Mouse (Mus musculus) liver, adult 2 months (tissue): ENCODE results near the gene Igf2bp3. TPM values are rescaled to one million over a fixed set of nuclear protein-coding genes. Genes with fewer than 3 reads are reported as not detected.

Source experiments
- DNase-seq: peaks from one replicate; pipeline ENCODE4 v3.0.0-alpha.2; 2011; ENCODE audit warnings: low read depth, low spot score; ENCODE audit errors: extremely low read depth
- H3K27ac ChIP-seq: fragments of 200-500 bp; replicated peaks from 2 replicates; pipeline ENCODE4 v1.5.1; 2012; ENCODE audit warnings: low read depth, mild to moderate bottlenecking, control low read depth, inconsistent platforms, low read length; ENCODE audit not compliant: insufficient read depth
- H3K27me3 ChIP-seq: fragments of 200-500 bp; 2 replicates; pipeline ENCODE4 v1.6.1; 2012; ENCODE audit warnings: mild to moderate bottlenecking, moderate library complexity, low read length, inconsistent platforms; ENCODE audit not compliant: control insufficient read depth, insufficient read depth
- H3K36me3 ChIP-seq: fragments of 200-500 bp; 2 replicates; pipeline ENCODE4 v1.6.1; 2012; ENCODE audit warnings: low read length, inconsistent platforms; ENCODE audit not compliant: control insufficient read depth, insufficient read depth
- H3K4me1 ChIP-seq: fragments of 200-500 bp; 2 replicates; pipeline ENCODE4 v1.6.1; 2011; ENCODE audit warnings: low read length; ENCODE audit not compliant: control insufficient read depth, insufficient read depth
- H3K4me3 ChIP-seq: fragments of 200-500 bp; 2 replicates; pipeline ENCODE4 v1.5.1; 2011; ENCODE audit warnings: low read depth, mild to moderate bottlenecking, control low read depth, low read length, moderate library complexity; ENCODE audit not compliant: insufficient read depth
- H3K79me2 ChIP-seq: fragments of 200-500 bp; 2 replicates; pipeline ENCODE4 v1.6.1; 2012; ENCODE audit warnings: inconsistent platforms, mild to moderate bottlenecking, low read length, moderate library complexity; ENCODE audit not compliant: control insufficient read depth, insufficient read depth
- H3K9ac ChIP-seq: fragments of 200-500 bp; 2 replicates; pipeline ENCODE4 v1.6.1; 2012; ENCODE audit warnings: low read depth, mild to moderate bottlenecking, control low read depth, inconsistent platforms, low read length
- CTCF ChIP-seq: fragments of 200-500 bp; IDR thresholded peaks from 2 replicates; pipeline ENCODE4 v1.5.1; 2011; ENCODE audit warnings: low read depth, low read length, control low read depth
- POLR2A ChIP-seq: fragments of 200-500 bp; IDR thresholded peaks from 2 replicates; pipeline ENCODE4 v1.6.1; 2011; ENCODE audit warnings: low read length, control low read depth; ENCODE audit not compliant: insufficient read depth; ENCODE audit errors: extremely low read depth
- WGBS: fragments of 180-500 bp; shearing (Covaris S2); methylation state at CpG from one replicate; pipeline ENCODE4 v1.1.7; 2018; 5-methylcytosine and 5-hydroxymethylcytosine counted together
- polyA plus RNA-seq: library from polyadenylated mRNA; depleted of rRNA; stranded (reverse); fragments of >200 nt; gene quantifications from 2 replicates; pipeline ENCODE4 v1.2.3, GENCODE M21; 2012
- total RNA-seq: library from RNA; depleted of rRNA; stranded (reverse); fragments of >200 nt; gene quantifications from 2 replicates; pipeline ENCODE4 v1.2.3, GENCODE M21; 2014

Igf2bp3 gene
- total and polyA plus RNA-seq, 2 experiments, result 0.21 to 0.46 TPM

DNA sequence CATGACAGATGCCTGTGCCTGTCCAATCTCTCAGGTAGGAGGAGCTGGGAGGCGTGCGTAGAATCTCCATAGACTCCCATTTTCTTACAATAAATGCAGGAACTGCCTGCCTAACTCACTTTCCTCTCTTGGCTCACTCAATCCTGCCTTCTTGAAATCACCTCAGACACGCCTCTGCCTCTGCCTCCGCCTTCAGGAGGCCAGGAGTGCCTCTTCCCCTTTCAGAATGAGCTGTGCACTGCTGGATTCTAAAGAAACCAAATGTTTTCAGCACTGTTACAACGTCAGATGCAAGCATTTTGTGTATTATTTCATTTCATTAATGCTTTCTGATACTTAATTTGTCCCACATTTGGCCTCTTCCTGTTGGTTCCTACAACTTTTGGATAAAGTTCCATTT, 38.7 kb downstream of the Igf2bp3 start:
- Histone ChIP-seq H3K79me2 (no peaks in the 10 kb centered on the region; the same call in 1 of the 2 replicates), H3K36me3 (no peaks in the 10 kb centered on the region), H3K27ac (no peak overlapping the region), H3K4me3 (no peak overlapping the region), H3K9ac (no peak overlapping the region), H3K27me3 (no peaks in the 10 kb centered on the region), H3K4me1 (peaks cover 2% of the 10 kb centered on the region; the same call in 1 of the 2 replicates)
- TF ChIP-seq CTCF (no peak), POLR2A (no peak)
- no peak for DNase-seq
- WGBS, result 91% methylated on average over 5 of the region's 5 CpGs

DNA sequence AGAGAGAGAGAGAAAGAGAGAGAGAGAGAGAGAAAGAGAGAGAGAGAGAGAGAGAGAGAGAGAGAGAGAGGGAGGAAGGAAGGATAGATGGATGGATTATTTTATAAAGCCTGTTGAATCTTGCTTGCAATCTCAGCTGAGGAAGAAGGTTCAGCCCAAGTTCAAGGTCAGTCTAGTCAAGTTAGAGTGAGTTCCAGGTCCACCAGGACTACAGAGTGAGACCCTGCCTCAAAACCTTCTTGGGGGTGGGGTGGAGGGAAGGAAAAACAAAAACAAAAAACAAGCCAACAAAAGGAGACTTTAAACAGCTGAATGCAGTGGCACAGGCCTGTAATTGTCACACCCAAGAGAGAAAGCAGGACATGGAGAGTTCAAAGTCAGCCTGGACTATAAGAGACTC, 40.1 kb downstream of the Igf2bp3 start:
- Histone ChIP-seq H3K27me3 (no peaks in the 10 kb centered on the region), H3K9ac (no peak overlapping the region), H3K27ac (no peak overlapping the region), H3K4me3 (no peak overlapping the region), H3K4me1 (peaks cover 2% of the 10 kb centered on the region; the same call in 1 of the 2 replicates), H3K79me2 (no peaks in the 10 kb centered on the region; the same call in 1 of the 2 replicates), H3K36me3 (no peaks in the 10 kb centered on the region)
- no peak for DNase-seq
- TF ChIP-seq CTCF, result no peak
- TF ChIP-seq POLR2A, result no peak

DNA sequence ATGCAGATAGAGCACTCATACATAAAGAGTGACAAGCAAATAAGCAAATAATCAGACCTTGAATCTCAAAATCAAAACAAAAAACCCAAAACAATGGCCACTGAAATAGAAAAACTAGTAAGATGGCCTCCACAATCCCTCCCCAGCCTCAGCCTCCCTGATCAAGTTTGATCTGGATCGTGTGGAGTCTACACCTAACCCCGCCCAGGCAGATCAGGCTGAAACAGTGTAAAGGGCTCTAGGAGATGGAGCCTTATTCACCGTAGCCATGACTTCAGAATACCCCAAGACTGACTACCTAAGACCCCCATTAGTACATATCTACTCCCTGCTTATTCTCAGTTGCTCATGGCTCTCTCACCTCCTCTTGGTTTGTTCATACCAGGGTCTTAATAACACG, 41.1 kb downstream of the Igf2bp3 start:
- Histone ChIP-seq H3K4me3 (no peak overlapping the region), H3K9ac (no peak overlapping the region), H3K27me3 (no peaks in the 10 kb centered on the region), H3K79me2 (no peaks in the 10 kb centered on the region; the same call in 1 of the 2 replicates), H3K36me3 (no peaks in the 10 kb centered on the region), H3K27ac (no peak overlapping the region), H3K4me1 (peaks cover 2% of the 10 kb centered on the region; the same call in 1 of the 2 replicates)
- WGBS, result 84% methylated on average over 4 of the region's 4 CpGs
- TF ChIP-seq CTCF, result no peak
- no peak for TF ChIP-seq POLR2A
- no peak for DNase-seq

DNA sequence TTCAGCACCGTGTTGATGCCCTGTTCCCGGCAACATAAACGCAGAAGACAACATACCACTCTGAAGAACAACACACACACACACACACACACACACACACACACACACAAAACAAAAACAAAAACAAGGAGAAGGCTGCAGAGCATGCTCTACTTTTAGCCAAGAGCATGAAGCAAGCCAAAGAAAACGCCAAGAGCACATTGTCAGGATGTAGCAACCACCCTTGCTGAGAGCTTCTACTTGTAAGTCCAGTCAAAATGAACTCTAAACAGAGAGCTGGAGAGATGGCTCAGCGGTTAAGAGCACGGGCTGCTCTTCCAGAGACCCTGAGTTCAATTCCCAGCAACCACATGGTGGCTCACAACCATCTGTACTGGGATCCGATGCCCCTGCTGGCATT, 41.5 kb downstream of the Igf2bp3 start:
- WGBS, result 83% methylated on average over 7 of the region's 7 CpGs
- no peaks in the 10 kb centered on the region for H3K36me3 ChIP-seq
- no peak for DNase-seq

DNA sequence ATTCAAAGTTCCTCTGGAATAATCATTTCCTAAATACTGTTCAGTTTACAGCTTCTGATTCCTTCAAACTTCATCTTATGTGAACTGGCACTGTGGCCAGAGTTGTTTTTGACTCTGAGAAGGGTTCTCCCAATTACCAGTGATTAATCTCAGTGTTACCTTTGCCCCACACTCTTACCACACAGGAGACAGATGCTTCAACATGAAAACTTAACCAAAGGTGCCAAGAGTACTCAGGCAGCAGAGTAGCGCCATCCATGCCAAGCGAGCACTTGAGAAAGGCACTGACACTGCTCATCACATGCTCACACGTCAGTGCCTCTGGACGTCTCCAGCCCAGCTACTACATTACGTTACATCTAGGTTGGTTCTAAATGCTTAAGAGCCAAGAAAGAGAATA, 43.5 kb downstream of the Igf2bp3 start:
- no peaks in the 10 kb centered on the region for H3K27me3 ChIP-seq
- no peak for DNase-seq
- no peaks in the 10 kb centered on the region for H3K36me3 ChIP-seq
- no peak overlapping the region for H3K4me3 ChIP-seq
- H3K9ac ChIP-seq, result no peak overlapping the region
- WGBS, result 39% methylated on average over 5 of the region's 5 CpGs
- no peak overlapping the region for H3K27ac ChIP-seq
- no peak for TF ChIP-seq CTCF
- TF ChIP-seq POLR2A, result no peak
- no peaks in the 10 kb centered on the region for H3K79me2 ChIP-seq
- peaks cover 2% of the 10 kb centered on the region; the same call in 1 of the 2 replicates for H3K4me1 ChIP-seq

More for the DNA sequence above, 41.5 kb downstream of the Igf2bp3 start:
- no peaks in the 10 kb centered on the region; the same call in 1 of the 2 replicates for H3K79me2 ChIP-seq
- TF ChIP-seq POLR2A (no peak), CTCF (no peak)
- H3K27ac ChIP-seq, result no peak overlapping the region
- no peaks in the 10 kb centered on the region for H3K27me3 ChIP-seq
- H3K4me1 ChIP-seq, result peaks cover 2% of the 10 kb centered on the region; the same call in 1 of the 2 replicates
- H3K4me3 ChIP-seq, result no peak overlapping the region
- H3K9ac ChIP-seq, result no peak overlapping the region

DNA sequence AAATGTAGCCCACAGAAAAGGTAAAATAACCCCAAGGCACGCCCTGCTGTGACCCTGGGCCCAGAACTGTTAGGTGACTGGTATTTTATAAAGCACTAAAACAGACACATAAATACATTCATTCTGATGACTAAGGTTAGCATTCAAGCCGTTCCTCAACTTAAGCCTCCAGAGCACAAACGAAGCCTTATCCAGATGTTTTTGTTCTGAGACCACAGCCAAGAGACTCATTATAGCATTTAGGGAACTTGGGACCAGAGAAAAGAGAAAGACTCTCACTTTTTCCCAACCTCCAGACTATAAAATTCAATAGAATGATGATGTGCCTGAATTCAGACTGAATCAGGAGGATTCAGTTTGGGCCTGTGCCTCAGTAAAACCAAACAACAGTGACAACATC, 46.1 kb downstream of the Igf2bp3 start:
- no peak overlapping the region for H3K4me3 ChIP-seq
- DNase-seq, result no peak
- 86% methylated on average over 3 of the region's 3 CpGs for WGBS
- no peaks in the 10 kb centered on the region for H3K79me2 ChIP-seq
- H3K9ac ChIP-seq, result no peak overlapping the region
- H3K4me1 ChIP-seq, result peaks cover 3% of the 10 kb centered on the region
- H3K27me3 ChIP-seq, result no peaks in the 10 kb centered on the region
- H3K27ac ChIP-seq, result no peak overlapping the region
- no peak for TF ChIP-seq POLR2A
- no peak for TF ChIP-seq CTCF
- no peaks in the 10 kb centered on the region for H3K36me3 ChIP-seq
